Mouse (Mus musculus): ENCODE measurements around the gene Cacng8.

The Cacng8 gene

DNA sequence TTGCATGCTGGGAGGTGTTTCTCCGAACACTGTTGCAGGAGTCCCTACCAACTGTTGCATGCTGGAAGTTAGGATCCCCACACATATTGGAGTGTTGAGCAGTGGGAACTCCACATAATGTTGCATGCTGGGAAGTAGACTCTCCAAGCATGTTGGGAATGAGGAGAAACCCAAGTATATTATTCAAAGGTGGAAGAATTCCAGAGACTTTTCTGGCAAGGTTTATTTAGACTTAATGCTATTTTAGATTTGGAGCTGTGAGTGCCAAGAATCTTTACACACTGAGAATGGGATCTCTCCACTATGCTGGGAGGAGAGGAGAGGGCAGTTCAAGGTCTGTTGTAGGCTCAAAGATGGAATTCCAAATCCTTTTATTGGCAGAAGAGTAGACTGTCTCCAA lies 41.6 kb downstream of the Cacng8 start:
- no peak for DNase-seq (ENCODE audit: low spot score in 2 of 2)

DNA sequence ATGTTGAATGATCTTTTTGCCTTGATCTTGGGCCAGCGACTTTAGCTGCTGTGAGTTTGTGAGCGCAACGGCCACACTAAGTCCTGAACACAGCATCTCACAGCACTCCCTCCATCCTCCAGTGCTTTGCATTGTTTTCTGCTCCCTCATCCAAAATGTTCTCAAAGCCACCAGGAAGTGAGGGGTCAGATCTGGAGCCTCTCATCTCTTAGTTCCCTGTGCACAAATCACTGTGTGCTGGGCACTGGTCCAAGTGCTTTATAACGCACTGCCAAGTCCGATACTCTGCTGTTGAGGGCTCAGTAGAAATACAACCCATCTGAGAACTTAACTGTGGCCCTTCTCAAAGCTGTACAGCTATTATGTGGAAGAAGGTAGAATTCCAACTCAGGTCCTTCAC lies 47.5 kb downstream of the Cacng8 start:
- no peak for DNase-seq (ENCODE audit: low spot score in 2 of 2)

DNA sequence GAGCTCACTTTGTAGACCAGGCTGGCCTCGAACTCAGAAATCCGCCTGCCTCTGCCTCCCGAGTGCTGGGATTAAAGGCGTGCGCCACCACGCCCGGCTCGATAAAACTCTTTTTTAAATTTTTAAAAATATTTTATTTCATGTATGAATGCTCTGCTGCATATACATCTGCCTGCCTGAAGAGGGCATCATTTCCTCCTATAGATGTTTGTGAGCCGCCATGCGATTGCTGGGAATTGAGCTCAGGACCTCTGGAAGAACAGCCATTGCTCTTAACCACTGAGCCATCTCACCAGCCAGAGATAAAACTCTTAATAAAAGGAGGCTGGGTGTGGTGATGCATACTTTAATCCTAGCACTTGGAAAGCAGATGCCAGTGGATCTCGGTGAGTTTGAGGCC lies 49.5 kb downstream of the Cacng8 start:
- no peak for DNase-seq (ENCODE audit: low spot score in 2 of 2)

DNA sequence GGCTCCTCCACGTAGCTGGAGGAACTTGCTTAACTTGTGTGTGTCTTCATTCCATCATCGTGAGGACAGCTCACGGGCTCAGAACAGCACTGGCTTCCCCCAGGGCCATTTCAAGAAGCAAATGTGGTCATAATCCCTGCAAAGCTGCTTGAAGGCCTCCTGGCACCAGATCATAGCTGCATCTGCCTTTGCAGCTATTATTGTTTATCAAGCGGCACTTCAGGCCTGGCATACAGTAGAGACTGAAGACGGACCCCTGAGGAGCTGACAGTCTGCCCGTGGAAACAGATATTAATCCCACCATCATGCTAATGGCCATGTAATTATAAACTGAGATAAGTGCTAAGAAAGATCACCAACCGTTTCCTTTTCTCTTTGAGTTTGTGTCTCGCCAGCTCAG lies 50.0 kb downstream of the Cacng8 start:
- DNase-seq (ENCODE audit: low spot score in 2 of 2), result no peak

DNA sequence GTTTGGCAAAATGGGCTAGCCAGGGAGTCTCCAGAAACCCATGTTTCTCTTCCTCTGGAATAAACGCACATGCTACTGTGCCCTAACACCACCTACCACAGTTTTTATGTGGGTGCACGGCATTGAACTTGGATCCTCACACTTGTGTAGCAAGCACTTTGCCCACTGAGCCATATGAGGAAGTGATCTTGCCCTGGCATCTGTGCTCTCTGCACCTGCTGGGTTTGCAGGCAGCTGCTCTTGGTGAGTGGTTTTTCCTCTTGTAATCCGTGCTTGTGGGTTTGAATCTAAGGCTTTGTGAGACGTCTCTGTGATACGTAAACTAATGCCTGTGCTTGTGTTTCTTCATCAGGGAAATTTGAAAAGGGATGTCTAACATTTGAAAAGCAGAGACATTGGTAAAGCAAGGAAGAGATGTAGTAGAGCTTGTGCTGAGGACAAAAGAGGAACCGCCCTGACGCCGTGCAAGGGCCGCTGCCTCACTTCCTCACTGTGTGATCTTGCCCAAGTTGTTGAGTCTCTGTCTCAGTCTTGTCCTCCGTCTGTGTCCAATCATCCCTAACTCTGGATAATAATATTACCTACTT lies 52.1 kb downstream of the Cacng8 start:
- DNase-seq (ENCODE audit: low spot score in 2 of 2), result no peak

DNA sequence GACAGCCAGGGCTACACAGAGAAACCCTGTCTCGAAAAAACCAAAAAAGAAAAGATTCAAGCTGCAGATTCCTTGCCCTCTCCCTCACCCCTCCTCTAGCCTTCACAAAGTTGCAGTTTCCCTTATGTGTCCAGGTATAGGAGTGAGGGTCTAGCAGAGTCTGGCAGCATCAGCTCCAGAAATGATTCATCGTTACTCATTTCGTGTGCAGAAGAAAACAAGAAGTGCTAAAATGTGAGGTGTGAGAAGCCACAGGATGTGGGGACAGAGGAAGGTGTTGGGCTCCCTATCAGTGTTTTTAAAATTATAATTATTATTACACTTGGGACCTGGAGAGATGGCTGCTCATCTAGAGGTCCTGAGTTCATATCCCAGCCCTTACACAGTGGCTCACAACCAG lies 54.2 kb downstream of the Cacng8 start:
- no peak for DNase-seq (ENCODE audit: low spot score in 2 of 2)

DNA sequence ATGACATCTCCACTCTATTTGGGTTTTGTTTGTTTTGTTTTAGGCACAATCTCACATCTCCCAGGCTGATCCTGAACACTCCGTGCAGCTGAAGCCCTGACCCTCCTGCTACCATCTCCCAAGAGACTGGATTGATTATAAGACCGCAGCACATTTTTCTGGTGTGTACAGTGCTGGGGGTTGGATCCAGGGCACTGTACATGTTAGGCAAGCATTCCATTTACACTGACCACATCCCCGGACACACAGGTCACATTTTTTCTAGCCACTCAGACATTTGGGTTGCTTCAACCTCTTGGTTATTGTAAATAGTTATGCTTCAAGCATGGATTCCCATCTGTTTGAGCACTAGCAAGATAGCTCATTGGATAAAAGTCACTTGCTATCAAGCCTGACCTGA lies 56.1 kb downstream of the Cacng8 start:
- no peak for DNase-seq (ENCODE audit: low spot score in 2 of 2)

DNA sequence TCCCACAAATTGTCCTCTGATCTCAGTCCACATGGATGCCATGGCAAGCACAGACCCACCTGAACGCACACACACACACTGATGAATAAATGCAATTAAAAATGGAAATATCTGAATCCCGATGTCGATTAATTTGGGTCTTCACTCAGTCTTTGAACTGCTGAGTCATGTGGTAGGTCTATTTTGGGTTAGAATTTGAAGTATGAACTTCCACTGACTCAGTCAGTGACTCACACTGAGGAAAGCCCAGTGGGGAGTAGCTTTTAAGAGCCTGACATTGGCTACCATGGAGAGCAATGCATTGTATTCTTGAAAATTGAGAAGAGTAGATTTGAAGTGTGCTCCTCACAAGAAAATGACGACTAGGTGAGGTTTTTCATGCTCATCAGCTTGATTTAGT lies 56.5 kb downstream of the Cacng8 start:
- no peak for DNase-seq (ENCODE audit: low spot score in 2 of 2)

DNA sequence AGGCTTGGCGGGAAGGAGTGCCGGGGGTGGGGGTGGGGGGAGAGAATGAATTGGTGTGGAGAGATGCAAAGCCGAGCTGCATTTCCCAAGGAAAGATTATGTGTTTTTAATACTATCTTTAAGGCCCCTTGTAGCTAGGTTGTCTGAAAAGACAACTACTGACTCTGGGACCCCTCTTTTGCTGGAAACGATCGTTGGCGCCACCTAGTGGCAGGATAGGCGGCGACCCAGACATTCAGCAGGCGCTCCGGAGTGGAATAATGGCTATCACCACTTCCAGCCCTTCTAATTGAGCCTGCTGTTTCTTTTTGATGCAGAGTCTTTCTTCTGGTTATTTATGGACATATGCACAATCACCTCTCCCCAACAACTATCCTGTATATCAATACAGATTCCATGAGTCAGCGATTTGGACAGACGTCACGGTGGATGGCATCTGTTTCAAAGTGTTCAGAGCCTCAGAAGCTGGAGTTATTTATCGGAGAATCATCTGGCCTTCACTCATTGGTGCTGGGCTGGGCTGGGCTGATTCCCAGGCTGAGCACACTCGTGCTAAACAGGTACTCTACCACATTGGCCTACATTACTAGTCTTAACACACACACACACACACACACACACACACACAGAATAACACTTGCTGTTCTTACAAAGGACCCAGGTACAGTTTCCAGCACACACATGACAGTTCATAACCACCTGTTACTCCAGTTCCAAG lies 58.4 kb downstream of the Cacng8 start:
- DNase-seq (ENCODE audit: low spot score in 2 of 2), result peak; percentile 82 to 85

DNA sequence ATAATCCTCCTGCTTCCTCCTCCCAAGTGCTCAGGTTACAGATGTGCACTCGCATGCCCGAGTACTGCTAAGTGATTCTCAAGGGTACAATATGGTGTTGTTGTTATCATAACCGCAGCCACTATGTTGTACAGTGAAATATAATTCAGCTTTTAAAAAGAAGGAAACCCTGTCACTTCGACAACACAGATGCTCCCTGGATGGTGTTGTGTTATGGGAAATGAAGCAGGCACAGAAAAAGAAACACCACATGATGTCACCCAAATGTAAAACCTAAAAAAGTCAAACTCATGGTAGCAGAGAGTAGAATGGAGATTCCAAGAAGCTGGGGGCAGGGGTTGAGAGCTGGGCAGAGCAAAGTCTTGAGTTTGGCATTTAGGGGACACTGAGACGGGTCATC lies 60.2 kb downstream of the Cacng8 start:
- DNase-seq (ENCODE audit: low spot score in 2 of 2), result no peak

DNA sequence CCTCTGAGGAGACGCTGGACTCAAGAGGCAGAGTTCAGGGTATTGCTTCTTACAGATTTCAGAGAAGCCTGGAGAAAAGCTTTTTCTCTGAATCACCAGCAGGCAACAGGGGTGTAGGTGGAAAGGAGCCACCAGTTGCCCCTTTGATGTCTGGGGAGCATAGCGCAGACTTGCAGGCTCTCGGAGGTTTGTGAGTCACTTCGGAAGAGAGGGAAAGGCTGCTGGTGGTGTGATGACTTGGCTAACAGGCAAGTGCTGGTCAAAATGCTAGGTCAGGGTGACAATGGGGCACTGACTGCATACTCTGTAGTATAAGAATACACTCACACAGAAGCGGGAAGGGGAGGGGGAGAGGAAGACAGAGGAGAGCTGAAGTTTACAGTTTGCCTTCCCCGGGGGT lies 60.7 kb downstream of the Cacng8 start:
- DNase-seq (ENCODE audit: low spot score in 2 of 2), result no peak

DNA sequence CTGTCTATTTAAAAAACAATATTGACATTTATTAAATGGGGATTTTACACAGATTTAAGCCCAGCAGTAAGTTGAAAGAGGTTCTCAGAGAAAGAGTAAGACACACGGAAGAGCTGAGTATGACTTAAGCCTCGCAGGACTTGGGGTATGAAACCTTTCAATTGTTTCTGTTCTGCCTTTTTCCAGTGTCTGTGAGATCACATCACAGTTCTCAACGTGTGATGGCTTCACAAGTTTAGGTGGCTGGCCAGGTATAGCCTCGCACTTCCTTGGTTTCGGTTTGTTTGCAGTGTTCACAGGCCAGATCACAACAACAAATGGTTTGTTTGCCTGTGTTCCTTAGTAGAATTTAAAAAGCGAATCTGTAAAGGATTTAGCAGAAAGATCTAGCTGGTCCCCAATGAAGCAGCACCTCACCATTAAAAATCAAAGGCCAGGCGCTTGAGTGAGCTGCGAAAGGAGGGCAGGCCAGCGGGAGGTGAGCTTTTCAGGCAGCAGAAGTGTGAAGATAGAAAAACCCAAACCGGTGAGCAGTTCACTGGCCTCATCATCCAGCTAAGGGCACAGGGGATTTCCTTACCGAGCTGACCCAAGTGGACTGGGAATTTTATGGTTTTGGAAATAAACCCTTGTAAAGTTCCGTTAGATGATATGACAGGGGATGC lies 62.5 kb downstream of the Cacng8 start:
- DNase-seq (ENCODE audit: low spot score in 2 of 2), result no peak

DNA sequence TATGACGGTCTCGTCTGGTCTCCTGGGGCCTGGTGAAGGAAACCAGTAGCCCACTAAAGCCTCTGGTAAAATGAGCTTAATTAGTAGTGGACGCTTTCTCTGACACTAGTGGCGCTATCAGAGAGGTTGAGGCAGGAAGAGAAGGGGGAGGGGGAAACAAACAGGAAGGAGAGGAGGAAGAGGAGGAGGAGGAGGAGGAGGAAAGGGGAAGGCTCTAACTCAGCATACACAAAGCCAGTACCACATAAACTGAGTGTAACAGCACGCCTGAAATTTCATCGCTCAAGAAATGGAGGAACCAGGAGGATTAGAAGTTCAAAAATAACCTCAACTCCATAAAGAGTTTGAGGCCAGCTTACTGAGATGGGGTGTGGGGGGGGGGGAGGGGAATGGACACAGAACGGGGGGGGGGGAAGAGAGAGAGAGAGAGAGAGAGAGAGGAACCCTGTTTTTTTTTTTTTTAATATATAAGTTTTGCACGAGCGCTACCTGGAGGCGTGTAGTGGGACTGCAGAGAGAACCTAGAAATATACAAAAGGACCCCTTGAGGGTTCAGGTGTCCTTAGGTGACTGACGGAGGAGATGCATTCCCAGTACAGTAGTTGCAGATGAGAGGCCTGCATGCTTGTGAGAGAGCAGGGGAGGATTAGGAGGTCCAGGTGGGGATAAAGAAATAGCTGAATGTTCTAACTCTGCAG lies 63.2 kb downstream of the Cacng8 start:
- no peak for DNase-seq (ENCODE audit: low spot score in 2 of 2)

DNA sequence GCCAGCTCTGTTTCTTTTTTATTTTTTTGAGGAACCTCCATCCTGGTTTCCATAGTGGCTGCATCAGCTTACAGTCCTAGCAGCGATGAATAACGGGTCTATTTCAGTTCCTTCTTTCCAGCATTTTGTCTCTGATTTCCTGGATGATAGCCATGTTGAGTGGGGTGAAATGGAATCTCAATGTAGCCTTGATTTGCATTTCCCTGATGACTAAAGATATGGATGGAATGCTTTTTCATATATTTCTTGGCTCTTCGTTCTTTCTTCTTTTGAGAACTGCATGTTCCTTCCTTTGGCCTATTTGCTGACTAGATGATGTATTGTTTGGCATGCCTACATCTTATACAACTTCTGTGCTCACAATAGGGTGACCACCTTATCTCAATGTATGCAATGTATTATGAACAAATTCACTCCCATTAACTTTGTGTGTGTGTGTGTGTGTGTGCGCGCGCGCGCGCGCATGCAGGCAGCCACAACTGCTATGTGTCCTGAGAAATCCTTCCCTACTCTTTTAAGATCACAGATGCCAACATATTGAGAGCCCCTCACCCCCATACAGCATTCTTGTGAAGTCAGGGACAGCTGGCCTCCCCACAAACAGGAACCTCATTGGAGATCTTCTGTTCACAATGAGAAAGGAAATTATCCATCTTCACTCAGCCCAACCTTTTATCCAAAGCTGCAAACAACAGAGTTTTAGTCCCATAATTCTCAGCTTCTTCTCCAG lies 66.8 kb downstream of the Cacng8 start:
- DNase-seq (ENCODE audit: low spot score in 2 of 2), result no peak

DNA sequence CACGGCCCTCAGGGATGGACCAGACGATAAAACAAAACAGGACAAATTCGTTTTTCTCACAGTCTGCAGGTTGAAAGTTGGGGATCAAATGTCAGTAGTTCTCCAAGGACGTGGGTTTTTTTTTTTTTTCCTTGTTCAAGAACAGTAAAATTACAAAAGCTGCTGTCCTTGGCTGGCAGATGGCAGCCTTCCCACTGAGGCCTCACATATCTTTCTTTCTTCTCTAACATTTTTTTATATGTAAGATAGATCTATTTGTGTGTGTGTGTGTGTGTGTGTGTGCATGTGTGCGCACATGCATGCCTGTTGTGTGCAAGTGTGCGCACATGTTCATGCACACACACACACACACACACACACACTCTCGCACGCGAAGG lies 67.3 kb downstream of the Cacng8 start:
- DNase-seq (ENCODE audit: low spot score in 2 of 2), result no peak

DNA sequence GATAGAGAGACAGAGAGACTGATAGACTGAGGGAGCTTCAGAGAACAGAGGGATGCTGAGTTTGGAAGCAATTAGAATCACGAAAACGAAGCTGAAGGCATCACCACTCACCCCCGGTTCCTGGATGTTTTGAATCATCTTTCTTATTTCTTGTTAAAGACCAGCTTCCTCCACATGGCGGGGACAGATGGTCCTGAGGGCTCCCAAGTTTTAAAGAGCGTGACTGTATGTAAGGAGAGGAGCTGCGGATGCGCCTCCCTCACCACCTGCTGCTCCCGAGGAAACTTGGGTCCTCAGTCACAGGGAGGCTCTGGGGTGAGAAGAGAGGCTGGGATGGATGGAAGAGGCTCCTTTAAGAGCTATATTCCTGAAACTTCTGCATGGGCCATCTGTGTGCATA lies 69.8 kb downstream of the Cacng8 start:
- peak; percentile 81 for DNase-seq (ENCODE audit: low spot score in 2 of 2)

DNA sequence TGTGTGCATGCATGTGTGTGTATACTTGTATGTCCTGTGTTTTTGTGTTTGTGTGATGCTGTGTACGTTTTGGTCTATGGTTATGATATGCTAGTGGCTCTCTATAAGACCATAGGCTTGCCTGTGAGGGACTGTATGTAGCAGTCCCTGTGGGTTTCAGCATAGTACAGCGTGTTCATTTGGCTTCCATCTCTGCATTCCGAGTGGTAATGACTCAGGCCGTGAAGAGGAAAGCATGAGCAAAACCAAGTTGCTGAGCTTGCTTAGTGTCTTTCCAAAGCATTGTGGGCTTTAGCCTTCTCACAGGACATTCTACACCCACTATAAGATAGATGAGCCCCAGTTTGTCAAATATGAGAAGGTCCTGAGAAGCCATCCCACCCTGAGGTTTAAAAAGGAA lies 72.8 kb downstream of the Cacng8 start:
- DNase-seq (ENCODE audit: low spot score in 2 of 2), result no peak

Data from right cerebral cortex, adult 2 months (tissue).